Mouse (Mus musculus): ENCODE results near the gene Map3k21.

- TF ChIP-seq POLR2A (IDR thresholded peaks at IDR 0.05; ENCODE audit: insufficient read depth, low read length) (no peak), CTCF (IDR thresholded peaks at IDR 0.05; ENCODE audit: low read depth, low read length) (no peak)
Measured at GRCm38 (mm10) chr8:125910365-125911228, at the start of gene Map3k21.

All from ES-Bruce4 (cell line).